In the genomic region with DNA sequence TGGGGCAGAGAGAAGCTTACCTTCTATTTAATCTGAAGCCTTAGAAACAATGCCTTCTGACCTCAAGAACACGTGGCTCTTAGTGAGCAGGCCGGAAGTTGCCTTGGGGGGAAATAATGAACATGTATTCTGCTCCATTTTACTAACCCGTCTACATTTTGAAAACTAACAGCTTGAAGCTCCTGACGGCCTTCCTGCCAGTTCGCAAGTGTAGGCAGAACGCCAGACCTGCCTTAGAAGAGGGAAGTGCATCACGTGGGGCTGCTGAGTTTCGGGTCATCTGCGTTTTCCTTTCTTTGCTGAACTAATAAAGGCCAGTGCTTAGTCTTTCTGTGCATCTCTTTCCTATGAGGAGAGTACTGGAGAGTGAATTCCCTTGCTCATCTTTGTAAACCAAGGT, we compare ENCODE assay signal across 9 mouse cellular contexts. TPM values are rescaled to one million over a fixed set of nuclear protein-coding genes. Genes with fewer than 3 reads are reported as not detected.
A peak's percentile ranks its signal among the peaks of the same experiment; 100 is the strongest.
DNase-seq lines count a peak whose midpoint lies in the region; ATAC-seq and TF ChIP-seq lines count a peak whose summit lies in the region.
"Had no signal": no experiment of that assay in that cellular context is flagged by ENCODE, and none has a peak within 500 bp of the region (broad histone marks: within the 10 kb centered on the region; RNA-seq: fewer than 3 reads in every experiment).

No protein-coding gene starts in this region.

- peak; percentile 65 for ATAC-seq in granulocyte monocyte progenitor cell, adult 5-6 weeks (replicated peaks; ENCODE audit: poor library complexity, severe bottlenecking)
- ATAC-seq in forebrain, embryonic 11.5 days (replicated peaks; ENCODE audit: low FRiP score), result no peak

- H3K27me3 ChIP-seq in thymus, adult 2 months (ENCODE audit: control insufficient read depth, insufficient read depth, low read length), result no peaks in the 10 kb centered on the region
- no peaks in the 10 kb centered on the region for H3K27me3 ChIP-seq in forebrain, embryonic 11.5 days (ENCODE audit: control insufficient read depth, insufficient read depth, low read length)
- H3K27me3 ChIP-seq: neural tube, embryonic 12.5 days had no signal

- WGBS in thymus, adult 2 months, result 5% methylated on average over 9 of the region's 9 CpGs
- WGBS in forebrain, embryonic 11.5 days, result 86% methylated on average over 9 of the region's 9 CpGs

- peaks cover 7% of the 10 kb centered on the region; the same call in 1 of the 2 replicates for H3K36me3 ChIP-seq in thymus, adult 2 months (ENCODE audit: control insufficient read depth, insufficient read depth, low read length)
- H3K36me3 ChIP-seq in forebrain, embryonic 11.5 days (ENCODE audit: control insufficient read depth, insufficient read depth, low read length), result no peaks in the 10 kb centered on the region
- H3K36me3 ChIP-seq: neural tube, embryonic 12.5 days had no signal

- H3K9ac ChIP-seq in forebrain, embryonic 11.5 days (ENCODE audit: low read length), result no peak overlapping the region
- H3K9ac ChIP-seq: neural tube, embryonic 12.5 days had no signal

- peak overlapping the region; percentile 1; the same call in 1 of the 2 replicates for H3K4me3 ChIP-seq in thymus, adult 2 months (ENCODE audit: control insufficient read depth, insufficient read depth, low read length)
- no peak overlapping the region for H3K4me3 ChIP-seq in forebrain, embryonic 11.5 days (ENCODE audit: low read depth, low read length)
- H3K4me3 ChIP-seq: neural tube, embryonic 12.5 days had no signal

- TF ChIP-seq CTCF in thymus, adult 2 months (IDR thresholded peaks at IDR 0.05; ENCODE audit: borderline replicate concordance, control insufficient read depth, extremely low read depth, insufficient read depth, low read length, poor library complexity), result no peak

- no peak overlapping the region for H3K4me2 ChIP-seq in forebrain, embryonic 11.5 days (ENCODE audit: low read depth, low read length, severe bottlenecking)
- H3K4me2 ChIP-seq: neural tube, embryonic 12.5 days had no signal

- no peak for DNase-seq in thymus, adult 2 months
- no peak for DNase-seq in thymus, adult 18-20 months
- peak; percentile 38 for DNase-seq in lung, postnatal 25 days (ENCODE audit: low spot score)
- no peak for DNase-seq in testis, postnatal 14 days (ENCODE audit: low spot score)
- DNase-seq in forebrain, embryonic 11.5 days (ENCODE audit: low spot score), result no peak
- DNase-seq in c-Kit-positive CD71-positive TER-119-positive erythroid progenitor cells, embryonic 14.5 days (ENCODE audit: low spot score), result no peak

- H3K4me1 ChIP-seq in thymus, adult 2 months (replicated peaks; ENCODE audit: control insufficient read depth, insufficient read depth, low read length), result peaks cover 56% of the 10 kb centered on the region
- no peaks in the 10 kb centered on the region for H3K4me1 ChIP-seq in forebrain, embryonic 11.5 days (replicated peaks; ENCODE audit: control insufficient read depth, insufficient read depth, low read length)
- H3K4me1 ChIP-seq: neural tube, embryonic 12.5 days had no signal

- no peaks in the 10 kb centered on the region for H3K9me3 ChIP-seq in forebrain, embryonic 11.5 days (ENCODE audit: control insufficient read depth, low read length)
- H3K9me3 ChIP-seq: neural tube, embryonic 12.5 days had no signal

- H3K27ac ChIP-seq in thymus, adult 2 months (ENCODE audit: control insufficient read depth, insufficient read depth, low read length), result peak overlapping the region; percentile 62
- no peak overlapping the region for H3K27ac ChIP-seq in forebrain, embryonic 11.5 days (ENCODE audit: low read depth, low read length)
- H3K27ac ChIP-seq: neural tube, embryonic 12.5 days had no signal

- TF ChIP-seq POLR2A in thymus, adult 2 months (IDR thresholded peaks at IDR 0.05; ENCODE audit: control insufficient read depth, extremely low read depth, insufficient read depth, low read length, poor library complexity), result no peak

RNA-seq across cellular contexts. Expression of gene Gm525, which starts 19.1 kb away (rescaled TPM):
- 25.8 and 35.9 TPM in 2 replicates for polyA plus RNA-seq in thymus, adult 2 months (2012; rRNA removed)
- total RNA-seq in granulocyte monocyte progenitor cell, adult 5-6 weeks (2014; fragmentation: Nextera tagmentation), result not detected in 2 replicates
- total RNA-seq in granulocyte monocyte progenitor cell, adult 5-6 weeks (2017), result not detected in 2 replicates
- not detected in 2 replicates for polyA plus RNA-seq in forebrain, embryonic 11.5 days (2014; fragmentation: Nextera tagmentation; extraction: Ambion mirVana)
- total RNA-seq: layer of hippocampus, postnatal 14 days had no signal
- polyA plus RNA-seq: neural tube, embryonic 12.5 days had no signal

RNA-seq across cellular contexts. Expression of gene Dgke, which starts 26.1 kb away (rescaled TPM):
- 81.2 and 84.0 TPM in 2 replicates for polyA plus RNA-seq in thymus, adult 2 months (2012; rRNA removed)
- total RNA-seq in granulocyte monocyte progenitor cell, adult 5-6 weeks (2014; fragmentation: Nextera tagmentation), result 4.9 and 6.8 TPM in 2 replicates
- total RNA-seq in granulocyte monocyte progenitor cell, adult 5-6 weeks (2017), result 5.0 and 7.3 TPM in 2 replicates
- polyA plus RNA-seq in forebrain, embryonic 11.5 days (2014; fragmentation: Nextera tagmentation; extraction: Ambion mirVana), result 4.8 and 4.9 TPM in 2 replicates

Comparison
In these comparisons a context has a peak if more than half of its experiments do, and no peak if none do; other contexts are left out.
1. RNA of gene Gm525, which starts 19.1 kb away (polyA plus RNA-seq): 25.8 to 35.9 TPM in thymus, adult 2 months; not detected in forebrain, embryonic 11.5 days; every median in the first group is over 10 times any median in the second.
2. RNA of gene Dgke, which starts 26.1 kb away (polyA plus RNA-seq): 81.2 to 84.0 TPM in thymus, adult 2 months; 4.8 to 4.9 TPM in forebrain, embryonic 11.5 days; every median in the first group is over 10 times any median in the second.